In genomic region chr12:101858011-101858410, GRCm38 (mm10) we compare ENCODE assay signal across 25 mouse cellular contexts. TPM values are rescaled to one million over a fixed set of nuclear protein-coding genes. Genes with fewer than 3 reads are reported as not detected.
A peak's percentile ranks its signal among the peaks of the same experiment; 100 is the strongest.
DNase-seq lines count a peak whose midpoint lies in the region; ATAC-seq lines count a peak whose summit lies in the region.
"Had no signal": no experiment of that assay in that cellular context is flagged by ENCODE, and none has a peak within 500 bp of the region (broad histone marks: within the 10 kb centered on the region; RNA-seq: fewer than 3 reads in every experiment).

No protein-coding gene starts in this region.

- WGBS in heart, embryonic 12.5 days = 62% methylated on average over 5 of the region's 5 CpGs
- 67% methylated on average over 5 of the region's 5 CpGs for WGBS in heart, embryonic 15.5 days

- H3K4me3 ChIP-seq in heart, embryonic 12.5 days = no peak overlapping the region
- no peak overlapping the region for H3K4me3 ChIP-seq in heart, embryonic 15.5 days
- H3K4me3 ChIP-seq: embryonic facial prominence, embryonic 13.5 days; embryonic facial prominence, embryonic 15.5 days; forebrain, embryonic 13.5 days; forebrain, embryonic 15.5 days had no signal

- peak; percentile 57 for DNase-seq in adrenal gland, adult 2 months
- DNase-seq in adrenal gland, postnatal 10 days = no peak
- DNase-seq in heart, postnatal 4 days = no peak
- DNase-seq in heart, adult 11 months = no peak
- DNase-seq: B cell, adult 2 months; cerebellum, adult 11 months; cerebellum, adult 18-20 months; cerebellum, adult 8-10 months; cerebellum, adult 9-11 months; cerebellum, postnatal 14 days; cerebellum, postnatal 36 days; embryo, embryonic 11 days; forebrain, postnatal 0 days had no signal

- H3K9ac ChIP-seq in heart, embryonic 12.5 days = no peak overlapping the region
- no peak overlapping the region for H3K9ac ChIP-seq in heart, embryonic 15.5 days
- H3K9ac ChIP-seq: embryonic facial prominence, embryonic 13.5 days; embryonic facial prominence, embryonic 15.5 days; forebrain, embryonic 13.5 days; forebrain, embryonic 15.5 days; forebrain, postnatal 0 days had no signal

- peaks cover 34% of the 10 kb centered on the region for H3K36me3 ChIP-seq in heart, embryonic 12.5 days
- H3K36me3 ChIP-seq in heart, embryonic 15.5 days = peaks cover 3% of the 10 kb centered on the region; the same call in 1 of the 2 replicates

- peaks cover 3% of the 10 kb centered on the region; the same call in 1 of the 2 replicates for H3K4me1 ChIP-seq in heart, embryonic 12.5 days (replicated peaks)
- no peaks in the 10 kb centered on the region for H3K4me1 ChIP-seq in heart, embryonic 15.5 days (replicated peaks)
- H3K4me1 ChIP-seq: embryonic facial prominence, embryonic 13.5 days; embryonic facial prominence, embryonic 15.5 days; forebrain, embryonic 13.5 days; forebrain, embryonic 15.5 days had no signal

- H3K27ac ChIP-seq in heart, embryonic 12.5 days (ENCODE audit: poor library complexity, severe bottlenecking) = peak overlapping the region; percentile 68
- 0 out of 2 replicates have a peak overlapping the region, but pooled peaks have one; percentile 9 for H3K27ac ChIP-seq in heart, embryonic 15.5 days
- H3K27ac ChIP-seq: embryonic facial prominence, embryonic 13.5 days; embryonic facial prominence, embryonic 15.5 days; forebrain, embryonic 13.5 days; forebrain, embryonic 15.5 days had no signal

- H3K27me3 ChIP-seq in heart, embryonic 12.5 days (replicated peaks) = no peaks in the 10 kb centered on the region
- no peaks in the 10 kb centered on the region for H3K27me3 ChIP-seq in heart, embryonic 15.5 days
- H3K27me3 ChIP-seq: CH12.LX; embryonic facial prominence, embryonic 13.5 days; embryonic facial prominence, embryonic 15.5 days; forebrain, embryonic 13.5 days; forebrain, embryonic 15.5 days; Patski had no signal

- no peaks in the 10 kb centered on the region for H3K9me3 ChIP-seq in heart, embryonic 12.5 days (replicated peaks)
- no peaks in the 10 kb centered on the region for H3K9me3 ChIP-seq in heart, embryonic 15.5 days (replicated peaks)
- H3K9me3 ChIP-seq: embryonic facial prominence, embryonic 13.5 days; embryonic facial prominence, embryonic 15.5 days; forebrain, embryonic 13.5 days; forebrain, embryonic 15.5 days; G1E had no signal

- H3K4me2 ChIP-seq in heart, embryonic 12.5 days = no peak overlapping the region
- H3K4me2 ChIP-seq in heart, embryonic 15.5 days = no peak overlapping the region
- H3K4me2 ChIP-seq: embryonic facial prominence, embryonic 13.5 days; embryonic facial prominence, embryonic 15.5 days; forebrain, embryonic 13.5 days; forebrain, embryonic 15.5 days had no signal

- ATAC-seq in heart, embryonic 12.5 days (ENCODE audit: insufficient number of reproducible peaks, low FRiP score) = no peak
- no peak for ATAC-seq in heart, embryonic 15.5 days (replicated peaks; ENCODE audit: insufficient number of reproducible peaks, insufficient read depth, low FRiP score, low read depth)
- ATAC-seq: activated CD4-positive, CD25-positive, alpha-beta regulatory T cell, adult 4 months; CD4-positive, CD25-positive, alpha-beta regulatory T cell, adult 4 months; forebrain, embryonic 13.5 days; forebrain, embryonic 15.5 days; forebrain, postnatal 0 days; Patski had no signal

RNA-seq across cellular contexts. Expression of gene Fbln5, which starts 39.2 kb away (rescaled TPM):
- total RNA-seq in adrenal gland, adult 2 months (2021) = 10 to 100 TPM; 63.0 to 64.3 TPM
- 29.1 and 29.6 TPM in 2 replicates for polyA plus RNA-seq in adrenal gland, adult 2 months (2012; rRNA removed)
- 10 to 100 TPM; 60.7 to 81.7 TPM for total RNA-seq in adrenal gland, postnatal 10 days (2021)
- polyA plus RNA-seq in heart, embryonic 12.5 days (2016; fragmentation: Nextera tagmentation; extraction: Ambion mirVana) = 98.0 and 100 TPM in 2 replicates
- 10 to 100 TPM; 57.0 to 69.2 TPM for total RNA-seq in heart, postnatal 4 days (2021)
- 215 and 348 TPM in 2 replicates for polyA plus RNA-seq in heart, embryonic 15.5 days (2015; fragmentation: Nextera tagmentation; extraction: Ambion mirVana)
- total RNA-seq: common myeloid progenitor, adult 5-6 weeks had no signal
- polyA plus RNA-seq: activated CD4-positive, CD25-positive, alpha-beta regulatory T cell, adult 4 months; CD4-positive, CD25-positive, alpha-beta regulatory T cell, adult 4 months; G1E had no signal

RNA-seq across cellular contexts. Expression of gene Trip11, which starts 55.1 kb away (rescaled TPM):
- 10 to 100 TPM; 28.4 to 40.6 TPM for total RNA-seq in adrenal gland, adult 2 months (2021)
- polyA plus RNA-seq in adrenal gland, adult 2 months (2012; rRNA removed) = 1.6 and 4.1 TPM in 2 replicates
- total RNA-seq in adrenal gland, postnatal 10 days (2021) = 10 to 100 TPM; 28.2 to 31.3 TPM
- 22.9 and 23.4 TPM in 2 replicates for polyA plus RNA-seq in heart, embryonic 12.5 days (2016; fragmentation: Nextera tagmentation; extraction: Ambion mirVana)
- 10 to 100 TPM; 29.9 to 31.2 TPM for total RNA-seq in heart, postnatal 4 days (2021)
- 20.8 TPM in 2 replicates for polyA plus RNA-seq in heart, embryonic 15.5 days (2015; fragmentation: Nextera tagmentation; extraction: Ambion mirVana)
